In genomic region chr15:51652497-51652896, GRCm38 (mm10) we compare ENCODE assay signal across 18 mouse cellular contexts.
"Had no signal": no experiment of that assay in that cellular context is flagged by ENCODE, and none has a peak within 500 bp of the region (broad histone marks: within the 10 kb centered on the region; RNA-seq: fewer than 3 reads in every experiment).

No protein-coding gene starts in this region.

- H3K9me3 ChIP-seq: midbrain, embryonic 10.5 days; stomach, embryonic 15.5 days had no signal

- H3K9ac ChIP-seq: liver, embryonic 14.5 days; lung, embryonic 14.5 days; midbrain, embryonic 13.5 days; midbrain, embryonic 15.5 days; neural tube, embryonic 13.5 days; stomach, embryonic 15.5 days had no signal

- H3K27me3 ChIP-seq: midbrain, embryonic 13.5 days; midbrain, embryonic 15.5 days; neural tube, embryonic 13.5 days; stomach, embryonic 15.5 days had no signal

- H3K36me3 ChIP-seq: midbrain, embryonic 10.5 days; midbrain, embryonic 13.5 days; midbrain, embryonic 15.5 days; neural tube, embryonic 13.5 days; stomach, embryonic 15.5 days had no signal

- DNase-seq: lung, adult 18-20 months; lung, embryonic 14.5 days; lung, postnatal 10 days; lung, postnatal 4 days; retina, postnatal 1 day; right cerebral cortex, adult 18-20 months; right cerebral cortex, postnatal 14 days; thymus, adult 2 months; thymus, postnatal 25 days; thymus, postnatal 4 days had no signal

- H3K27ac ChIP-seq: liver, embryonic 14.5 days; midbrain, embryonic 10.5 days; midbrain, embryonic 13.5 days; midbrain, embryonic 15.5 days; neural tube, embryonic 13.5 days; stomach, embryonic 15.5 days; stomach, postnatal 0 days had no signal

- H3K4me3 ChIP-seq: midbrain, embryonic 10.5 days; midbrain, embryonic 13.5 days; midbrain, embryonic 15.5 days; myocyte; neural tube, embryonic 13.5 days; stomach, embryonic 15.5 days had no signal

- H3K4me2 ChIP-seq: lung, embryonic 14.5 days; midbrain, embryonic 13.5 days; midbrain, embryonic 15.5 days; neural tube, embryonic 13.5 days; stomach, embryonic 15.5 days had no signal

- ATAC-seq: midbrain, embryonic 13.5 days; midbrain, embryonic 15.5 days had no signal

- H3K4me1 ChIP-seq: midbrain, embryonic 10.5 days; midbrain, embryonic 13.5 days; midbrain, embryonic 15.5 days; neural tube, embryonic 13.5 days; stomach, embryonic 15.5 days had no signal
